ENCODE assay signal across 10 mouse cellular contexts in genomic region chr10:59967309-59967942, GRCm38 (mm10). TPM values are rescaled to one million over a fixed set of nuclear protein-coding genes. Genes with fewer than 3 reads are reported as not detected.
DNase-seq lines count a peak whose midpoint lies in the region; ATAC-seq lines count a peak whose summit lies in the region.
"Had no signal": no experiment of that assay in that cellular context is flagged by ENCODE, and none has a peak within 500 bp of the region (broad histone marks: within the 10 kb centered on the region; RNA-seq: fewer than 3 reads in every experiment).

No protein-coding gene starts in this region.

- H3K4me2 ChIP-seq in heart, embryonic 11.5 days = no peak overlapping the region
- H3K4me2 ChIP-seq in intestine, embryonic 15.5 days (replicated peaks) = no peak overlapping the region

- 83% methylated on average over 6 of the region's 6 CpGs for WGBS in heart, embryonic 11.5 days (ENCODE audit: insufficient replicate concordance)
- WGBS in intestine, embryonic 15.5 days = 81% methylated on average over 6 of the region's 6 CpGs

- DNase-seq in heart, adult 11 months = peak; percentile 98
- DNase-seq in urinary bladder, postnatal 14 days (ENCODE audit: low spot score) = peak; percentile 48
- DNase-seq in urinary bladder, postnatal 10 days (ENCODE audit: low spot score) = no peak
- DNase-seq in heart, postnatal 4 days = peak; percentile 78
- no peak for DNase-seq in right cerebral cortex, postnatal 25 days
- DNase-seq in spleen, postnatal 4 days (ENCODE audit: low spot score in 2 of 2) = no peak
- DNase-seq: midbrain, embryonic 14.5 days had no signal

- no peak overlapping the region for H3K9ac ChIP-seq in heart, embryonic 11.5 days (ENCODE audit: low read depth, low read length)
- no peak overlapping the region for H3K9ac ChIP-seq in intestine, embryonic 15.5 days

- H3K27ac ChIP-seq in heart, embryonic 11.5 days (ENCODE audit: low read depth, low read length) = no peak overlapping the region
- no peak overlapping the region for H3K27ac ChIP-seq in intestine, embryonic 15.5 days

- 0 out of 2 replicates have a peak, but pooled peaks cover 2% of the 10 kb centered on the region for H3K27me3 ChIP-seq in heart, embryonic 11.5 days (ENCODE audit: control insufficient read depth, insufficient read depth, low read length)
- no peaks in the 10 kb centered on the region for H3K27me3 ChIP-seq in intestine, embryonic 15.5 days (replicated peaks)

- no peak for ATAC-seq in heart, embryonic 11.5 days (replicated peaks; ENCODE audit: insufficient number of reproducible peaks, low FRiP score, low TSS enrichment)
- no peak for ATAC-seq in intestine, embryonic 15.5 days
- ATAC-seq: CD4-positive, CD25-positive, alpha-beta regulatory T cell, adult 4 months had no signal

- no peak overlapping the region for H3K4me3 ChIP-seq in heart, embryonic 11.5 days (ENCODE audit: low read depth, low read length)
- no peak overlapping the region for H3K4me3 ChIP-seq in intestine, embryonic 15.5 days (replicated peaks)

- H3K36me3 ChIP-seq in heart, embryonic 11.5 days (ENCODE audit: control insufficient read depth, insufficient read depth, low read length) = no peaks in the 10 kb centered on the region
- no peaks in the 10 kb centered on the region for H3K36me3 ChIP-seq in intestine, embryonic 15.5 days

- no peaks in the 10 kb centered on the region for H3K9me3 ChIP-seq in heart, embryonic 11.5 days (replicated peaks; ENCODE audit: control insufficient read depth, low read length)
- H3K9me3 ChIP-seq in intestine, embryonic 15.5 days = no peaks in the 10 kb centered on the region

- peaks cover 21% of the 10 kb centered on the region for H3K4me1 ChIP-seq in heart, embryonic 11.5 days (ENCODE audit: control insufficient read depth, insufficient read depth, low read length)
- H3K4me1 ChIP-seq in intestine, embryonic 15.5 days (replicated peaks) = peaks cover 37% of the 10 kb centered on the region

RNA-seq across cellular contexts. Expression of gene Ddit4, which starts 15.8 kb away (rescaled TPM):
- 1.9 and 3.4 TPM in 2 replicates for polyA plus RNA-seq in heart, embryonic 11.5 days (2014; fragmentation: Nextera tagmentation; extraction: Ambion mirVana)
- total RNA-seq in heart, postnatal 4 days (2021) = 10 to 100 TPM; 31.4 to 36.9 TPM
- polyA plus RNA-seq in intestine, embryonic 15.5 days (2015; fragmentation: Nextera tagmentation; extraction: Ambion mirVana) = 35.4 and 35.7 TPM in 2 replicates

RNA-seq across cellular contexts. Expression of gene Ascc1, which starts 35.2 kb away (rescaled TPM):
- polyA plus RNA-seq in heart, embryonic 11.5 days (2014; fragmentation: Nextera tagmentation; extraction: Ambion mirVana) = 34.5 and 36.2 TPM in 2 replicates
- total RNA-seq in heart, postnatal 4 days (2021) = 10 to 100 TPM; 20.2 to 22.0 TPM
- 45.2 and 45.3 TPM in 2 replicates for polyA plus RNA-seq in intestine, embryonic 15.5 days (2015; fragmentation: Nextera tagmentation; extraction: Ambion mirVana)

RNA-seq across cellular contexts. Expression of gene Anapc16, which starts 35.5 kb away (rescaled TPM):
- polyA plus RNA-seq in heart, embryonic 11.5 days (2014; fragmentation: Nextera tagmentation; extraction: Ambion mirVana) = 70.6 and 84.1 TPM in 2 replicates
- 10 to 100 TPM; 70.5 to 73.5 TPM for total RNA-seq in heart, postnatal 4 days (2021)
- 99.9 and 101 TPM in 2 replicates for polyA plus RNA-seq in intestine, embryonic 15.5 days (2015; fragmentation: Nextera tagmentation; extraction: Ambion mirVana)

Comparison
In these comparisons a context has a peak if more than half of its experiments do, and no peak if none do; other contexts are left out.
1. DNase-seq: peak in heart, adult 11 months (single experiment), urinary bladder, postnatal 14 days (single experiment) and heart, postnatal 4 days (single experiment); none in urinary bladder, postnatal 10 days (single experiment), right cerebral cortex, postnatal 25 days (single experiment) and spleen, postnatal 4 days (0 of 2).